Comparison of ENCODE assay signal across 13 mouse cellular contexts in genomic region chr4:80874121-80874859, GRCm38 (mm10). TPM values are rescaled to one million over a fixed set of nuclear protein-coding genes. Genes with fewer than 3 reads are reported as not detected.
DNase-seq lines count a peak whose midpoint lies in the region; ATAC-seq and TF ChIP-seq lines count a peak whose summit lies in the region.
"Had no signal": no experiment of that assay in that cellular context is flagged by ENCODE, and none has a peak within 500 bp of the region (broad histone marks: within the 10 kb centered on the region; RNA-seq: fewer than 3 reads in every experiment).

No protein-coding gene starts in this region.

- H3K9ac ChIP-seq in kidney, embryonic 14.5 days (ENCODE audit: low read depth, low read length) = no peak overlapping the region
- H3K9ac ChIP-seq in hindbrain, embryonic 14.5 days = no peak overlapping the region
- H3K9ac ChIP-seq: heart, embryonic 12.5 days had no signal

- H3K4me1 ChIP-seq in kidney, embryonic 14.5 days (ENCODE audit: control insufficient read depth, insufficient read depth, low read length) = 0 out of 2 replicates have a peak, but pooled peaks cover 6% of the 10 kb centered on the region
- H3K4me1 ChIP-seq in small intestine, adult 2 months (ENCODE audit: control insufficient read depth, insufficient read depth, insufficient read length, low read length) = peaks cover 12% of the 10 kb centered on the region; the same call in 1 of the 2 replicates
- no peaks in the 10 kb centered on the region for H3K4me1 ChIP-seq in hindbrain, embryonic 14.5 days (replicated peaks; ENCODE audit: control insufficient read depth, insufficient read depth, low read length)
- H3K4me1 ChIP-seq: heart, embryonic 12.5 days; megakaryocyte, embryonic 14.5 days had no signal

- H3K36me3 ChIP-seq in kidney, embryonic 14.5 days (ENCODE audit: control insufficient read depth, insufficient read depth, low read length) = no peaks in the 10 kb centered on the region
- no peaks in the 10 kb centered on the region for H3K36me3 ChIP-seq in small intestine, adult 2 months (ENCODE audit: control insufficient read depth, insufficient read depth, low read length)
- no peaks in the 10 kb centered on the region for H3K36me3 ChIP-seq in hindbrain, embryonic 14.5 days (replicated peaks; ENCODE audit: control insufficient read depth, insufficient read depth)
- H3K36me3 ChIP-seq: heart, embryonic 12.5 days had no signal

- TF ChIP-seq POLR2A in small intestine, adult 2 months (IDR thresholded peaks at IDR 0.05; ENCODE audit: low read depth, low read length) = no peak

- WGBS in kidney, embryonic 14.5 days = 19% methylated on average over 5 of the region's 5 CpGs
- WGBS in small intestine, adult 2 months = 17% methylated on average over 5 of the region's 5 CpGs
- WGBS in hindbrain, embryonic 14.5 days = 61% methylated on average over 5 of the region's 5 CpGs

- no peak overlapping the region for H3K4me2 ChIP-seq in kidney, embryonic 14.5 days (replicated peaks; ENCODE audit: low read depth, low read length)
- H3K4me2 ChIP-seq in hindbrain, embryonic 14.5 days (replicated peaks) = no peak overlapping the region
- H3K4me2 ChIP-seq: heart, embryonic 12.5 days had no signal

- no peaks in the 10 kb centered on the region for H3K27me3 ChIP-seq in kidney, embryonic 14.5 days (ENCODE audit: control insufficient read depth, insufficient read depth, low read length)
- no peaks in the 10 kb centered on the region for H3K27me3 ChIP-seq in small intestine, adult 2 months (ENCODE audit: control insufficient read depth, insufficient read depth, low read length)
- no peaks in the 10 kb centered on the region for H3K27me3 ChIP-seq in hindbrain, embryonic 14.5 days (ENCODE audit: control insufficient read depth, insufficient read depth, low read length)
- H3K27me3 ChIP-seq: heart, embryonic 12.5 days; megakaryocyte, embryonic 14.5 days had no signal

- peak overlapping the region; percentile 24; the same call in 1 of the 2 replicates for H3K27ac ChIP-seq in kidney, embryonic 14.5 days (ENCODE audit: low read depth, low read length)
- peak overlapping the region; percentile 93 for H3K27ac ChIP-seq in small intestine, adult 2 months (ENCODE audit: insufficient read depth, low read depth, low read length)
- H3K27ac ChIP-seq in hindbrain, embryonic 14.5 days = no peak overlapping the region

- TF ChIP-seq CTCF in small intestine, adult 2 months (IDR thresholded peaks at IDR 0.05; ENCODE audit: extremely low read depth, insufficient read length, insufficient replicate concordance, low read depth, low read length) = no peak

- no peak overlapping the region for H3K4me3 ChIP-seq in kidney, embryonic 14.5 days (ENCODE audit: low read length)
- H3K4me3 ChIP-seq in small intestine, adult 2 months (ENCODE audit: low read depth, low read length) = no peak overlapping the region
- H3K4me3 ChIP-seq in hindbrain, embryonic 14.5 days (replicated peaks; ENCODE audit: low read length) = no peak overlapping the region
- H3K4me3 ChIP-seq: heart, embryonic 12.5 days; megakaryocyte, embryonic 14.5 days had no signal

- ATAC-seq in kidney, embryonic 14.5 days (ENCODE audit: low FRiP score, low TSS enrichment) = peak; percentile 92
- no peak for ATAC-seq in hindbrain, embryonic 14.5 days (ENCODE audit: low FRiP score)

- DNase-seq in kidney, adult 18-20 months = no peak
- DNase-seq in embryo, embryonic 11 days = peak; percentile 13
- peak; percentile 39 to 40 for DNase-seq in kidney, postnatal 36 days
- DNase-seq in MN1 (ENCODE audit: low spot score) = no peak
- no peak for DNase-seq in hindbrain, embryonic 14.5 days (ENCODE audit: low spot score)
- DNase-seq in cerebellum, adult 9-10 months = no peak
- DNase-seq: adrenal gland, postnatal 10 days; spleen, adult 18-20 months had no signal

- no peaks in the 10 kb centered on the region for H3K9me3 ChIP-seq in kidney, embryonic 14.5 days (ENCODE audit: control insufficient read depth, low read length)
- no peaks in the 10 kb centered on the region for H3K9me3 ChIP-seq in hindbrain, embryonic 14.5 days (ENCODE audit: control insufficient read depth, low read length)
- H3K9me3 ChIP-seq: heart, embryonic 12.5 days; megakaryocyte, embryonic 14.5 days had no signal

RNA-seq across cellular contexts. Expression of gene Lurap1l, which starts 36.2 kb away (rescaled TPM):
- 10.7 and 11.9 TPM in 2 replicates for polyA plus RNA-seq in kidney, embryonic 14.5 days (2014; fragmentation: Nextera tagmentation; extraction: Ambion mirVana)
- polyA plus RNA-seq in small intestine, adult 2 months (2012; rRNA removed) = 21.5 and 43.1 TPM in 2 replicates
- polyA plus RNA-seq in hindbrain, embryonic 14.5 days (2014; fragmentation: Nextera tagmentation; extraction: Ambion mirVana) = 11.4 and 12.3 TPM in 2 replicates

RNA-seq across cellular contexts. Expression of gene Tyrp1, which starts 40.4 kb away (rescaled TPM):
- polyA plus RNA-seq in kidney, embryonic 14.5 days (2014; fragmentation: Nextera tagmentation; extraction: Ambion mirVana) = not detected in 2 replicates
- not detected in 2 replicates for polyA plus RNA-seq in small intestine, adult 2 months (2012; rRNA removed)
- polyA plus RNA-seq in hindbrain, embryonic 14.5 days (2014; fragmentation: Nextera tagmentation; extraction: Ambion mirVana) = 0.08 and 0.17 TPM in 2 replicates
- polyA plus RNA-seq: heart, embryonic 12.5 days; hindbrain, embryonic 11.5 days had no signal

Comparison
In these comparisons a context has a peak if more than half of its experiments do, and no peak if none do; other contexts are left out.
1. DNase-seq: peak in embryo, embryonic 11 days (single experiment) and kidney, postnatal 36 days (2 of 2); none in kidney, adult 18-20 months (single experiment), MN1 (single experiment), hindbrain, embryonic 14.5 days (single experiment) and cerebellum, adult 9-10 months (single experiment).